Mouse (Mus musculus): ENCODE results near the gene Ccdc6. TPM values are rescaled to one million over a fixed set of nuclear protein-coding genes. Genes with fewer than 3 reads are reported as not detected.

Gene Ccdc6
- polyA plus RNA-seq, 1 experiment: 73.0 TPM

DNA sequence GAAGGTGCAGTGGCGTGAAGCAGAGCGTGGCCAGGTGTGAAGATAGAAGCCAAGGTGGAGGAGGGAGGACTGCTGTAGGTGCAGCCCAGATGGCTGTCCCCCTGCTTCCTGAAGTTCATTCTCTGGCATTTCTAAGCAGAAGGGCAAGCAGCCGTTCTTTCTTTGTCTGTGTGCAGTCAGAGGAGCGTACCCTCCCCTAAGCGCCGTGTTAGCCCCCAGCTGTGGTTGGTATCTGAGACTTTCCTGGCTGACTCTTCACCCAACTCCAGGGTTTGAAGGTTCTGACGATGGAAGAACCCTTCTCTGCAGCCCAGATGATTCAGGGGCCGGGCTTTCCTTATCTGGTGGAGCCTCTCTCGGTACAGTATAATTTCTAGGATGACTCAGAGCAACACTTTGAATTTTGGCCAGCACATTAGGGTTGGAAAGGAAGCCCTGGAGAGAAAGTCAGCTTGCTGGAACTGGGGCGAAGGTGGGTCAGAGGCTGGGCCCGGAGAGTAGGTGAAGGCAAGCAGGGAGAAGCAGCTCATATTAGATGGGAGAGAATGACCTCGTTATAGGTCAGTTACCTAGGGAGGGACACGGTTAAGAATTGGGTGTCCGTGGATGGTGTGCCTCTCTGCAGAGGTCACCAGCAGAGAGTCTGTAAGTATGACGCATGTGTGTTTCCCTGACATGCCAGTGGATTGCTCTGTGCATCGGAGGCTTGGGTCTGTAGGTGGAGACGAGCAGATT lies 23.9 kb downstream of the Ccdc6 start:
- Histone ChIP-seq H3K4me3 (ENCODE audit: control insufficient read depth, low read depth, low read length) (no peak overlapping the region), H3K27me3 (ENCODE audit: control insufficient read depth, insufficient read depth, low read length) (no peaks in the 10 kb centered on the region), H3K36me3 (ENCODE audit: control insufficient read depth, insufficient read depth, low read length) (no peaks in the 10 kb centered on the region), H3K4me1 (ENCODE audit: control insufficient read depth, insufficient read depth, low read length) (no peaks in the 10 kb centered on the region; the same call in 1 of the 2 replicates), H3K27ac (ENCODE audit: control insufficient read depth, insufficient read depth, low read depth, low read length) (no peak overlapping the region)
- TF ChIP-seq POLR2A (IDR thresholded peaks at IDR 0.05; ENCODE audit: control insufficient read depth, low read depth, low read length) (no peak), CTCF (IDR thresholded peaks at IDR 0.05; ENCODE audit: control insufficient read depth, insufficient read depth, insufficient replicate concordance, low read depth, low read length) (no peak)

DNA sequence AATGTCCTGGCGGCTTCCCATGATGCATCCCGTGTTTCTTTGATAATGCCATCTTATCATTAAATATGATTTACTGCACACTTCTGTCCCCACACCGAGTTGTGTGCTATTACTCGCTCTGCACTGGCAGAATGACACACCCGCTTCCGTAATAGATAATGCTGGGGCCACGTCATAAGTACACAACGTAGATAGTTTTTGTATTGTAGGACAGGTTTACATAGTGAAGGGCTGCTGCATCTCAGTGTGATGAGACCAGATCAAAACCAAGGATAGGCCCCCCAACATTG lies 24.4 kb downstream of the Ccdc6 start:
- Histone ChIP-seq H3K27ac (ENCODE audit: control insufficient read depth, insufficient read depth, low read depth, low read length) (no peak overlapping the region), H3K27me3 (ENCODE audit: control insufficient read depth, insufficient read depth, low read length) (no peaks in the 10 kb centered on the region), H3K36me3 (ENCODE audit: control insufficient read depth, insufficient read depth, low read length) (no peaks in the 10 kb centered on the region), H3K4me3 (ENCODE audit: control insufficient read depth, low read depth, low read length) (no peak overlapping the region), H3K4me1 (ENCODE audit: control insufficient read depth, insufficient read depth, low read length) (no peaks in the 10 kb centered on the region; the same call in 1 of the 2 replicates)
- TF ChIP-seq CTCF (IDR thresholded peaks at IDR 0.05; ENCODE audit: control insufficient read depth, insufficient read depth, insufficient replicate concordance, low read depth, low read length) (no peak), POLR2A (IDR thresholded peaks at IDR 0.05; ENCODE audit: control insufficient read depth, low read depth, low read length) (no peak)

DNA sequence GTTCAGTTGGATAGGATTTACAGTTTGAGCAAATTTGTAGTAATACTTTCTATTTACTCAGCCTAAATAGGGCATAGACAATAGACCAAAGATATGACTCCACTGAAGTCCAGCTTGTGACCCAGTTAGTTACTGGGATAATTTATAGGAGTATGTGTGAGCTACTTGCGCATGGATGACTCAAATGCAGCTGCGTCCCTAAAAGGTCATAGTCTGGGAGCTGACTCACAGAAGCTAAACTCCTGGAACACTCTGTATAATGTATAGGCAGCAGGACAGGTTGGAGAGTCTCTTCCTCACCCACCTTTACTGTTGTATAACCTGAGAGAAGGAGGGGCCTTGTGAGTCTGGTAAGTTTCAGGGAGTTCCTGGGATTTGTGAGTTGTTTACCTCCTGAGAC lies 26.5 kb downstream of the Ccdc6 start:
- TF ChIP-seq POLR2A (IDR thresholded peaks at IDR 0.05; ENCODE audit: control insufficient read depth, low read depth, low read length) (no peak), CTCF (IDR thresholded peaks at IDR 0.05; ENCODE audit: control insufficient read depth, insufficient read depth, insufficient replicate concordance, low read depth, low read length) (no peak)
- Histone ChIP-seq H3K4me1 (ENCODE audit: control insufficient read depth, insufficient read depth, low read length) (no peaks in the 10 kb centered on the region; the same call in 1 of the 2 replicates), H3K36me3 (ENCODE audit: control insufficient read depth, insufficient read depth, low read length) (no peaks in the 10 kb centered on the region)

DNA sequence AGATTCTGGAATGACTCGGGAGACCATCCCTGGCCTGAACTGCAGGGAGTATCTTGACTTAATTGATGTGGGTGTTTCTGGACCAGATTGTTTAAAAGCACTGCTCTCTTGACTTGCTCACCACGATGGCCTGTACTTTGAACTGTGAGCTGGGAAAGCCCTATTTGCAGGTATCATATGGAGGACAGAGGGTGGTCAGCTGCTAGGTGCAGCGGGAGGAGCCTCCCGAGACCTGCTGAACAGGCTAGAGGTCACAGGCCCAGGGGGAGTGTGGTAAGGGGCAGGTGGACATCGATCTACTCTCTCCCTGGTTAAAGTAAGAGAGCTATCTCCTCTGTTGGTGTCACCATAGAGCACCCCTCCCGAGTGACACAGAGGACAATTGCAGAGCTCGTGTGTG lies 28.6 kb downstream of the Ccdc6 start:
- no peak overlapping the region for H3K4me3 ChIP-seq (ENCODE audit: control insufficient read depth, low read depth, low read length)

More for the DNA sequence above, 26.5 kb downstream of the Ccdc6 start:
- Histone ChIP-seq H3K27me3 (ENCODE audit: control insufficient read depth, insufficient read depth, low read length) (no peaks in the 10 kb centered on the region), H3K4me3 (ENCODE audit: control insufficient read depth, low read depth, low read length) (no peak overlapping the region), H3K27ac (ENCODE audit: control insufficient read depth, insufficient read depth, low read depth, low read length) (no peak overlapping the region)

DNA sequence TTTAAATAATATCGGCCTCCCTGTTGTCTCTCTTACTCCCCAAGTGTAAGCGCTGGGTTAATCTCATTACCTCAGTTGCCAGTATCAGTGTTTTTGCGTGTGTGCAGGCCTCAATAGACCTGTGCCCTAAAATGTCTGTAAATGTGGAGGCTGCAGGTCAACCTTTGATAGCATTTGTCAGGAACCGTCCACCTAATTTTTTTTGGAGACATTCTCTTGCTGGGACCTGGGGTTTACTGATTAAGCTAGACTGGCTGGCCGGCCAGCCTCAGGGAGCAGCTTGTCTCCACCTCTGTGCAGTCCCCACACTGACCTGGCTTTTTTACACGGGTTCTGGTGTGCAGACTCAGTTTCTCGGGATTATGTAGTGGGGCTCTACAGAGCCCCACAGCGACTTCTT lies 30.4 kb downstream of the Ccdc6 start:
- Histone ChIP-seq H3K27me3 (ENCODE audit: control insufficient read depth, insufficient read depth, low read length) (no peaks in the 10 kb centered on the region), H3K4me1 (ENCODE audit: control insufficient read depth, insufficient read depth, low read length) (no peaks in the 10 kb centered on the region; the same call in 1 of the 2 replicates), H3K4me3 (ENCODE audit: control insufficient read depth, low read depth, low read length) (no peak overlapping the region), H3K27ac (ENCODE audit: control insufficient read depth, insufficient read depth, low read depth, low read length) (no peak overlapping the region), H3K36me3 (ENCODE audit: control insufficient read depth, insufficient read depth, low read length) (no peaks in the 10 kb centered on the region)
- no peak for TF ChIP-seq CTCF (IDR thresholded peaks at IDR 0.05; ENCODE audit: control insufficient read depth, insufficient read depth, insufficient replicate concordance, low read depth, low read length)
- no peak for TF ChIP-seq POLR2A (IDR thresholded peaks at IDR 0.05; ENCODE audit: control insufficient read depth, low read depth, low read length)

More for the DNA sequence above, 28.6 kb downstream of the Ccdc6 start:
- no peak overlapping the region for H3K27ac ChIP-seq (ENCODE audit: control insufficient read depth, insufficient read depth, low read depth, low read length)
- H3K36me3 ChIP-seq (ENCODE audit: control insufficient read depth, insufficient read depth, low read length): no peaks in the 10 kb centered on the region
- H3K27me3 ChIP-seq (ENCODE audit: control insufficient read depth, insufficient read depth, low read length): no peaks in the 10 kb centered on the region
- no peak for TF ChIP-seq POLR2A (IDR thresholded peaks at IDR 0.05; ENCODE audit: control insufficient read depth, low read depth, low read length)
- TF ChIP-seq CTCF (IDR thresholded peaks at IDR 0.05; ENCODE audit: control insufficient read depth, insufficient read depth, insufficient replicate concordance, low read depth, low read length): no peak
- no peaks in the 10 kb centered on the region; the same call in 1 of the 2 replicates for H3K4me1 ChIP-seq (ENCODE audit: control insufficient read depth, insufficient read depth, low read length)

DNA sequence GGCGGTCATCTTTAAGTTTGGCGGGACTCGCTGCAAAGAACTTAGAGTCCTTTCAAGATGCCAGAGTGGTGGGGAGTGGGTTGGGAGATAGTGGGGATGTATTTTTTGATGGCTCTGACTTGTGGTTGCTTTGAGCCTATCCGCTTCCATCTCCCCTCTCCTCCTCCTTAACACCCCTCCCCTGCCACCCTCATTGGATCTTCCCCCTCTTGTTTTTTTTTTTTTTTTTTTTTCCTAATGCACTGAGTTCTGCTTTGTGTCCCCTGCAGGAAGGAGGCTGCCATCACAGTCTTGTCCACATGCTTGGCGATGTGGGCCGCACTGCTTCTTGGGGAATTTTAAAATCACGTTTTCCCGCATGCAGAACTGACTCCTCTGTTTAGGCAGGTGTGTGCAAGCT lies 31.5 kb downstream of the Ccdc6 start:
- Histone ChIP-seq H3K4me3 (ENCODE audit: control insufficient read depth, low read depth, low read length) (no peak overlapping the region), H3K36me3 (ENCODE audit: control insufficient read depth, insufficient read depth, low read length) (no peaks in the 10 kb centered on the region), H3K27me3 (ENCODE audit: control insufficient read depth, insufficient read depth, low read length) (no peaks in the 10 kb centered on the region), H3K4me1 (ENCODE audit: control insufficient read depth, insufficient read depth, low read length) (no peaks in the 10 kb centered on the region; the same call in 1 of the 2 replicates), H3K27ac (ENCODE audit: control insufficient read depth, insufficient read depth, low read depth, low read length) (no peak overlapping the region)
- TF ChIP-seq CTCF (IDR thresholded peaks at IDR 0.05; ENCODE audit: control insufficient read depth, insufficient read depth, insufficient replicate concordance, low read depth, low read length): no peak
- TF ChIP-seq POLR2A (IDR thresholded peaks at IDR 0.05; ENCODE audit: control insufficient read depth, low read depth, low read length): no peak

DNA sequence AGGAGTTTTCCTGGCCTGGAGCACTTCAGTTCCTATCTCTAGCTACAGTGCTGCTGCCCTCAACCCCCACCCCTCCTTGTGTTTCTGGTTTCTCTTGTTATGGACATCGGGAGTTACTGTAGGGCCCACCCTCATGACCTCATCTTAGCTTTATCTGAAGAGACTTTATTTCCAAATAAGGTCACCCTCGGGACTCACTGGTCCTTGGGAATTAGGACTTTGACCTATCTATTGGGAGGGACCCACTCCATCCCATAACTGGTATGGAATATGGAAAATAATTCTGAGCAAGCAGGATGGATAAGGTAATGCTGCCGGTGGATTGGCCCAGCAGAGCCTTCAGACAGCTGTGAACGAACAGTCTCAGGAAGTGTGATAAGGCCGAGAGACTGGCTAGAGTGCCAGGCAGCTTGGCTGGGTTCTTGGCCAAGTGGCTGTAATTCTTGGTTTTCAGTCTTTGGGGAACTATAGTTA lies 35.2 kb downstream of the Ccdc6 start:
- Histone ChIP-seq H3K4me1 (ENCODE audit: control insufficient read depth, insufficient read depth, low read length) (no peaks in the 10 kb centered on the region; the same call in 1 of the 2 replicates), H3K27me3 (ENCODE audit: control insufficient read depth, insufficient read depth, low read length) (no peaks in the 10 kb centered on the region), H3K27ac (ENCODE audit: control insufficient read depth, insufficient read depth, low read depth, low read length) (no peak overlapping the region), H3K4me3 (ENCODE audit: control insufficient read depth, low read depth, low read length) (no peak overlapping the region), H3K36me3 (ENCODE audit: control insufficient read depth, insufficient read depth, low read length) (no peaks in the 10 kb centered on the region)
- TF ChIP-seq CTCF (IDR thresholded peaks at IDR 0.05; ENCODE audit: control insufficient read depth, insufficient read depth, insufficient replicate concordance, low read depth, low read length): no peak
- no peak for TF ChIP-seq POLR2A (IDR thresholded peaks at IDR 0.05; ENCODE audit: control insufficient read depth, low read depth, low read length)
